ENCODE assay signal across 27 mouse cellular contexts in genomic region chr6:61328981-61329380, GRCm38 (mm10).
"Had no signal": no experiment of that assay in that cellular context is flagged by ENCODE, and none has a peak within 500 bp of the region (broad histone marks: within the 10 kb centered on the region; RNA-seq: fewer than 3 reads in every experiment).

No protein-coding gene starts in this region.

- ATAC-seq: inflammation-experienced regulatory T-cells, adult 6 months; intestine, embryonic 15.5 days; intestine, postnatal 0 days; liver, postnatal 0 days had no signal

- H3K9me3 ChIP-seq: heart, embryonic 10.5 days; heart, embryonic 12.5 days; hindbrain, embryonic 10.5 days; hindbrain, embryonic 13.5 days; intestine, embryonic 15.5 days; limb, embryonic 10.5 days; limb, embryonic 12.5 days; liver, embryonic 13.5 days; liver, embryonic 15.5 days had no signal

- H3K36me3 ChIP-seq: heart, embryonic 10.5 days; heart, embryonic 12.5 days; hindbrain, embryonic 10.5 days; hindbrain, embryonic 13.5 days; intestine, embryonic 15.5 days; limb, embryonic 10.5 days; limb, embryonic 12.5 days; liver, embryonic 13.5 days; liver, embryonic 15.5 days had no signal

- H3K27ac ChIP-seq: gastrocnemius, adult 2 months; heart, embryonic 10.5 days; hindbrain, embryonic 10.5 days; intestine, embryonic 15.5 days; layer of hippocampus, adult 2 months; left cerebral cortex, adult 2 months; limb, embryonic 10.5 days; limb, embryonic 12.5 days; liver, embryonic 13.5 days; liver, embryonic 15.5 days had no signal

- H3K27me3 ChIP-seq: hindbrain, embryonic 13.5 days; intestine, embryonic 15.5 days; limb, embryonic 12.5 days; liver, embryonic 13.5 days; liver, embryonic 15.5 days had no signal

- H3K4me1 ChIP-seq: heart, embryonic 10.5 days; heart, embryonic 12.5 days; hindbrain, embryonic 10.5 days; intestine, embryonic 15.5 days; limb, embryonic 10.5 days; limb, embryonic 12.5 days; liver, embryonic 13.5 days; liver, embryonic 15.5 days had no signal

- H3K9ac ChIP-seq: heart, embryonic 12.5 days; hindbrain, embryonic 13.5 days; intestine, embryonic 15.5 days; limb, embryonic 12.5 days; liver, embryonic 13.5 days; liver, embryonic 15.5 days; liver, postnatal 0 days had no signal

- DNase-seq: gastrocnemius, adult 2 months; gastrocnemius, postnatal 10 days; gastrocnemius, postnatal 25 days; heart, adult 18-20 months; heart, postnatal 10 days; heart, postnatal 4 days; kidney, adult 18-20 months; kidney, adult 8-10 months; kidney, postnatal 10 days; kidney, postnatal 25 days; kidney, postnatal 4 days; liver; liver, embryonic 13.5 days; liver, postnatal 0 days had no signal

- H3K4me2 ChIP-seq: heart, embryonic 12.5 days; intestine, embryonic 15.5 days; limb, embryonic 12.5 days; liver, embryonic 11.5 days; liver, embryonic 13.5 days; liver, embryonic 15.5 days had no signal

- H3K4me3 ChIP-seq: gastrocnemius, adult 2 months; heart, embryonic 10.5 days; heart, embryonic 12.5 days; hindbrain, embryonic 10.5 days; hindbrain, embryonic 13.5 days; intestine, embryonic 15.5 days; limb, embryonic 10.5 days; limb, embryonic 12.5 days; liver, embryonic 13.5 days; liver, embryonic 15.5 days had no signal
